Mouse (Mus musculus) monocyte, adult 5-6 weeks (primary cell): ENCODE data around the gene Aes. TPM values are rescaled to one million over a fixed set of nuclear protein-coding genes. Genes with fewer than 3 reads are reported as not detected.
A peak's percentile ranks its signal among the peaks of the same experiment; 100 is the strongest.

Source experiments
- ATAC-seq: fragments of 153-309, 156-312 bp; replicated peaks from 2 replicates; pipeline ENCODE4 v1.8.0; 2017; ENCODE audit warnings: mild to moderate bottlenecking; ENCODE audit not compliant: low TSS enrichment, insufficient number of reproducible peaks, severe bottlenecking, poor library complexity, low FRiP score
- total RNA-seq: library from RNA; stranded (forward); fragments of 200-1000, 200-491, 200-594 nt; gene quantifications from 3 replicates; pipeline ENCODE4 v1.2.3, GENCODE M21; 2017

The Aes gene
- 129 to 254 TPM (median 141 TPM) in 3 replicates for total RNA-seq

DNA sequence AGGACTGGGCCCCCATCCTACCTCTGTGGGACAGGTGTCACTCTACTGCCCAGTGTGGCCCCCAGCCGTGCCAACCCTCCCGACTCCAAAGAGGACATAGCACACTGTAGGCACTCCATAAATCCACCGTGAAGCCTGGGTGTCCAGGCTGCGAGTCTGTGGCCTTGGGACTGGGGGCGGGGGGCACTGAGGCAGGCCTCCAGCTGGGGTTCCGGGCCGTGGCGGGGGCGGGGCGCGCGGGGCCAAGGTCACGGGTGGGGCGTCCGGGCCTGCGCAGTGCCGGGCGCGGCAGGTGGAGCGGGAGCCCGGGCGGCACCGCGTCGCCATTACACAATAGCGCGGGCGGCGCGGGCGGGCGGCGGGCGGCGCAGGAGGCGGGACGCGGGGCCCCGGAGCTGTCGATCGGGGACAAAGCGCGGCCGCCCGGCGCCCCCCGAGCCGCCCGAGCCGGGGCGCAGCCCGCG is at the start of gene Aes:
Gene Aes (plus strand): TSS at position 326 of the 464 bp plus-strand sequence.
- no peak for ATAC-seq

- peak; percentile 32 for ATAC-seq
Observed at GRCm38 (mm10) chr10:81510246-81510810, 49.0 kb upstream of the Aes start.

DNA sequence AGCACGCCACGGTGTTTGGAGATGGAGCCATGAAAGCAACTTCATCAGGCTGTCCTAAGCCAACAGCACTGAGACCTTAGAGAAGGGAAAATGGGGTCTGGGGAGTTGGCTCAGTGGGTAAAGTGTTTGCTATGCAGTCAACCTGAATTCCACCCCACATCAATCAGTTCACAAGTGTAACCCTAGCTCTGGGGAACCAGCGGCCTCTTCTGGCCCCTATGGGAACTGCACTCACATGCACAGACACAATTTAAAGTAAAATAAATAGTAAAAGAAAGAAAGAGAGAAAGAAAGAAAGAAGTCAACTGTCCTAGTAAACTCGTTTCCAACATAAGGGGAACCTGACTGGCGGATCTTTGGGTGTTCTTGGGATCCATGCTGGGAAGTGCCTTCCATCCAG is 45.5 kb upstream of the Aes start:
- no peak for ATAC-seq

DNA sequence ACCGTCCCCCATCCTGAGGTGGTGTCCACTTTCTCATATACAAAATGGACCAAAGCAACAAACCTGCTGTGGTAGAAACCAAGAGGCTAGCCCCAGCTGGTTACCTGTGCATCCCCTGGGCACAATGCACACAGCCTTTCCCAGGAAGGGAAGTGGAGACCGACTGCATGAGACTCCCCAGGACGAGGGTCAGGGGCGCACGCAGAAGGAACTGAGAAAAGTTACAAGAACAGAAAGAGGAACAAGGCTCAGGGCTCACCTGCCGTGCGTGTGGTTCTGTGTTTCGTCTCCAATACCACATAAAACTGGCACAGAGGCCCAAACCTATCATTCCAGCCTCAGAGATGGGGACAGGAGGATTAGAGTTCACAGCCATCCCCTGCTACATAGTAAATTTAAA is 42.1 kb upstream of the Aes start:
- peak; percentile 37; the same call in 1 of the 2 replicates for ATAC-seq

DNA sequence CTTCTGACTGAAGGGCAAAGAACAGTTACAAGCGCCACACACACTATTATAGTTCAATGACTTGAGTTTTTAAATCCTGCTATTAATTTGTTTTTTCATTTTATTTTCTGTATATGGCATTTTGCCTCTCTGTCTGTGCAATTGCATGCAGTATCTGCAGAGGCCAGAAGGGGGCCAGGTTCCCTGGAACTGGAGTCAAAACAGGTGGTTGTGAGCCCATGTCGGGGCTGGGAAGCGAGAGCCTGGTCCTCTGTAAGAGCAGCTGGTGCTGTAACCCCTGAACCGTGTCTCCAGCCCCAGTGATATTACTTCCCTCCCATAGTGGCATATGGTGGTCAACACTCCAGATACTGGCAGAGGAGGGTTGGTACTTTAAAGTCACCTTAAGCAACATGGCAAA is 40.7 kb upstream of the Aes start:
- no peak; the same call in 1 of the 2 replicates for ATAC-seq

DNA sequence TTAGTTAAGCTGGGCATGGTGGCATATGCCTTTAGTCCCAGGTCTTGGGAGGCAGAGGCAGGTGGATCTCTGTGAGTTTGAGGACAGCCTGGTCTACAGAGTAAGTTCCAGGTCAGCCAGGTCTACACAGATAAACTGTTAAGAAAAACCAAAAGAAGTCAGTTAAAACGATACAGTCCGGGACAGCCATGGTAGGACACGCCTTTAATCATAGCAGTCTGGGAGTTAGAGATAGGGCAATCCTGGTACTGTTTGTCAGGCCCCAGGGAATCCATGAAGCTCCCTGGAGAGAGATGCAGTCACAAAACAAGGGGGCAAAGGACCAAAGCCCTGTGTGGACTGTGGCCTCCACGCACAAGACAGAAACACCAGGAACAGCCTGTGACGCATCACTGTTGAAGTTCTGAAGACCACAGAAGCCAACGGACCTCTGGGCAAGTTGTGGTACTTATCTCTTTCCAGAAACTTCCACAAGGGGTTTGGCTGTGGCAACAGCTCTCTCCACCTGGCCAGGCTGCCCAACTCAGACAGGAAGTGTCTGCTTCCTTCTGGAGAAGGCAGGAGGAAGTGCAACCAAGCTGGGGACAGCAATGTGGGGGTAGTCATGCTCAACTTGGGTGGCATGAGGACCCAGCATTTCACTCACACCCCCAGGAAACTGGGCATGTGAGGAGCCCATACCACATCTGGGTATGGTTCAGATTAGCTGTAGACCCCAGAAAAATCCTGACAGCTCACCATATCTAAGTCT is 39.9 kb upstream of the Aes start:
- ATAC-seq: no peak; the same call in 1 of the 2 replicates

DNA sequence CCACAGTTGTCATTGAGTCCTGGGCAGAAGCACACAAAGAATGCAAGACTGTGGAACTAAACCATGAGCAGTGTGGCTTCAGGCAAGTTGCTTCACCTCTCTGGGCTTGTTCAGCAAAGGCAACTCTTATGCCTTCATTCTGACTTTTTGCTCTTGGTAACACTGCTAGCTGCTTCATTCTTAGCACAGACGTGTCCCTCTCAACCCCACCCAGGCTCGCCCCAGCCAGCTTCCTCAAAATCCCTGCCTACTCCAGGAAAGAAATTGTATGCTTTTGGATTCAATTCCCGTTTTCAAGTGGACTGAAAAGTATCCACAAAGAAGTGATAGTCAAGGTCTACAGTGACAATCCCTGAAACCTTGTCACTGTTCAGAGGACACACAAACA is 39.3 kb upstream of the Aes start:
- ATAC-seq: no peak

DNA sequence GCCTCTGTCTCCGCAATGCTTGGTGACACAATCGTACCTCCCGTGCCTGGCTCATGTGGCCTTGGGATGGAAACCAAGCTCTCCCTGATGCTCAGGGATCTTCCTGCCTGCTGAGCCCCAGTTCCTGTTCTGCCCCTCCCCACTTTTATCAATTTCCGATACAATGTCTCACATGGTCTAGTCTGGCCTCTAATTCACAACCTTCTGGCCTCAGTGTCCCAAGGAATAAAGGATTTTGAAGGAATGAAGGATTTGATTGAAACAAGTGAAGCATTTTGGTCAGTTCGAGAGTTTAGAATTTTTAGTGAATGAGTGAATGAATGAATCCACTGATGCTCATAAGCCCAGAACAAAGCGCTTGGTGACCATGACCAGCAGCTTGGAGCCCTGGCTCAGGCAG is 36.1 kb upstream of the Aes start:
- no peak for ATAC-seq

GRCm38 (mm10) chr10:81523570-81523969 is 35.7 kb upstream of the Aes start:
- no peak for ATAC-seq

DNA sequence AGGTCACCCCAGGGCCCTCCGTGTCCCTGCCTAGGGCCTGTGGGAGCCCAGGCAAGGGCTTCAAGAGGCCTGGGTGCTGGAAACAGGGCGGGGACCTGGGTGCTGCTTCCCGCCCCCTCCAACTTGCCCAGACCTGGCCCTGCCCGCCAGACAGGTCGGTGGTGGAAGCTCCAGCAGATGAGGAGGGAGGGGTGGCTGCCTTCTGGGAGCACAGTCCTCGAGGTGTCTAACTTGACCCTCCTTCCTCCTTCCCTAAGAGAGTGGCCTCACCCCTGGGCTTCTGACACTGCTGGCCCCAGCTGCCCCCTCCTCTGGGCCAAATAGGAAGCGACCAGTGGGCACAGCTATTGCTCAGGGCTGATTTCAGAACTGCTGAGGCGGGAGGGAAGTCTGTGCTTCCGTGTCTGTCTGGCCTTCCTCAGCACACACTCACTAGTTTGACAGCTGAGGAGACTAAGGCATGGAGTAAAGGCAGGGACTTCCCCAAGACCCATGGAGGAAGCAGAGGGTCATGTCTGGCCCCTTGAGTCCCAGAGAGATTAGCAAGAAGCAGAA is 35.2 kb upstream of the Aes start, which contains the start of gene Gna15:
Gene Gna15 (minus strand): TSS at position 175 of the 555 bp plus-strand sequence.
- ATAC-seq: peak; percentile 64

DNA sequence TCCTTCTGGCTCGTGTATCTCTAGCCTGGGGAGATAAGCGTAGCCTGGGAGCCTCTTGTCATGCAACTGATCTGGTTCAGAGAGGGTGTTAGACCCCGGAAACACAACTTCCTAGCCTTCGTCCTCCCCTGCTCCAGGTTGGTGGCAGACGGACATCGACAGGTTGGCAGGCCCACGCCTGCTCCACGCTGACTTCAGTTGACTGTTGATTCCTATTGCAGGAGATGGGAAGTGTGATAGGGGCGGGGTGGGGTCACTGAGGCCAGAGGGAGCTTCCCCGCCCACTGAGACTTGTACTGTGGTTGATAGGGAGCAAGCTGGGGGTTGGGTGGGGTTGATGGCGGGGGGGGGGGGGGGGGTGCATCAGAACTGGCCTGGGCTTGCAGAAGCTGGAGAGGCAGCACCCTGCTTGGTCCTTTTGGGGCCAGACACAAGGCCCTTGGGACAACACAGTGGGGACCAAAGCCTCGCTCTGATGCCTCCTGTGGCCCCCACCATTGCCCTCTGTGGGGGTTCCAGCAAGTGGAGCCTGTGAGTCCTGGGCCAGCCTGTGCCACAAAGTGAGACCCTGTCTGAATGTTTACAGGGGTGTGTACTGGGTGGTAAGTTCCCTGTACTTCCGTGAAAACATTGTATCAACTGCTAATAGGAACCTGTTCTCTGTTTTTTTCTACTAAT is 34.1 kb upstream of the Aes start:
- no peak for ATAC-seq

GRCm38 (mm10) chr10:81526779-81527178 is 32.5 kb upstream of the Aes start:
- ATAC-seq: peak; percentile 65

DNA sequence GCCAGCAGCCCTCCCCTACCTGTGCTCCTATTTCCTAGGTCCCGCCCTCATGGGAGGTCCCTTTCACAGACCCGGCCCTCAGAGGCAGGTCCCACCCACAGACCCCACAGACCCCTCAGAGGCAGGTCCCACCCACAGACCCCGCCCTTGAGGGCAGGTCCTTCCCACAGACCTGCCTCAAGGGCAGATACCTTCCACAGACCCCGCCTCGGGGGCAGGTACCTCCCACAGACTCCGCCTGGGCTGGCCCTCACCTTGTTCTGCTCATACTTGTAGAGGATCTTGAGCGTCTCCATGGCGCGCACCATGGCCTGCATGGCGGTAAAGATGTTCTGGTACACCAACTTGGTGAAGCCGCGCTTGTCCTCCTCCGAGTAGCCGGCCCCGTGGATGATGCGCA is 24.5 kb upstream of the Aes start:
- no peak for ATAC-seq

GRCm38 (mm10) chr10:81536734-81537133 is 22.6 kb upstream of the Aes start:
- no peak for ATAC-seq

DNA sequence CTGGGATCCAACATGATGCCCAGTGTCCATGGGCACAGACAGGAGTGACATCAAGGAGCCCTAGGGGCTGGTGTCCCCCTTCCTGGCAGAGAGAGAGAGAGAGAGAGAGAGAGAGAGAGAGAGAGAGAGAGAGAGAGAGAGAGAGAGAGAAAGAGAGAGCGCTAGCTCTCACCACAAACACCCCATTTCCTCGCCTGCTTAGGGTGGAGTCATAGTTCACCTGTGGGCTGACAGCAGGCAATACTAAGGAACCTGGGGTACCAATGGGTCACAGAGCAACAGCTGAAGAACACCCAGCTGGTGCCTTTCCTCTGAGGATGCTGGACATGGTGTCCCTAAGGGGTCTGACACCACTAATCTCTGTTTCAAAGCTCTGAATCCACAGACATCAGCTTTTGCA is 21.9 kb upstream of the Aes start:
- no peak for ATAC-seq

DNA sequence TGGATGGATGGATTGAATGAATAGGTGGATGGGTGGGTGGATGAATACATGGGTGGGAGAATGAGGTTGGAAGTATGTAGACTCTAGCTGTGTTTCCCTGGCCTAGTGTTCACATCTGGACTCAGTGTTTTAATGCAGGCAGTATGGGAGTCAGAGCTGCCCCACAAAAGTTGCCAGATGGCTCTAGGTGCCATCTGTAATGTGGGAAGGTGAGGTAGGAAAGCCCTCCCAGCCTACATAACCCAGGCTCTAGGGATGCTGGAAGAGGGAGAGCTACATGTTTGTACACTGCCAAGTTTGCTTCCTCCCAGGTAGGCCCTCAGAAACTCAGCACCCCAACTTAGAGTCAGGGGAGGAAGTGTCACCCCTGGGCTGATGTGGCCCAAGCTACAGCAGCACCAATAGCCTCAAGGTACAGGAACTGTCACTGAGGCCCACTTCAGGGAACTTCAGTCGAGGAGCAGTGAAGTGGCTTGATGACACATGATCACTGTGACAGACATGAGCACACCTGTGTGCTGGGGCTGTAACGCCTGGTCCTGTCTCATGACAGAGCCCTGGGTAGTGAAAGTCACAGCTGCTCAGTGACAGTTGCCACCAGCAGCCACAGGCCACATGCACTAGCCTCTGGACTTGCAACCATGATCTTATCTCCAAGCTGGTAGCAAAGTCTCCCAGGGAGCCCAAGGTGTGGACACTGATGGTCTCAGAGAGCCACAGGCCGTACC is 20.8 kb upstream of the Aes start:
- ATAC-seq: 0 out of 2 replicates have a peak, but pooled peaks have one; percentile 4

GRCm38 (mm10) chr10:81541363-81541762 is 17.9 kb upstream of the Aes start:
- no peak for ATAC-seq

GRCm38 (mm10) chr10:81541803-81542202 is 17.5 kb upstream of the Aes start:
- no peak for ATAC-seq
